Mouse (Mus musculus) thymus, adult 2 months (tissue): ENCODE measurements at regions not wholly inside any gene's neighbourhood (a gene's known extent, or its start where the extent isn't known, plus 50 kb on each side); places are given as distances from the start of the nearest gene placed in this dataset.

Source experiments
- CTCF ChIP-seq: fragments of 200-500 bp; IDR thresholded peaks from 2 replicates; pipeline ENCODE4 v1.5.1; 2012; ENCODE audit warnings: mild to moderate bottlenecking, control low read depth, low read length, moderate library complexity, borderline replicate concordance; ENCODE audit not compliant: control insufficient read depth, poor library complexity, insufficient read depth; ENCODE audit errors: extremely low read depth
- POLR2A ChIP-seq: fragments of 200-500 bp; IDR thresholded peaks from 2 replicates; pipeline ENCODE4 v1.6.1; 2012; ENCODE audit warnings: mild to moderate bottlenecking, low read length, control low read depth, moderate library complexity; ENCODE audit not compliant: control insufficient read depth, poor library complexity, insufficient read depth; ENCODE audit errors: extremely low read depth

GRCm38 (mm10) chr15:67780856-67781255, 1280.1 kb upstream of the Lrrc6 start:
- TF ChIP-seq POLR2A (no peak), CTCF (no peak)
